32 mouse cellular contexts compared by ENCODE assay signal in genomic region chr3:102964033-102964432, GRCm38 (mm10). TPM values are rescaled to one million over a fixed set of nuclear protein-coding genes. Genes with fewer than 3 reads are reported as not detected.
"Had no signal": no experiment of that assay in that cellular context is flagged by ENCODE, and none has a peak within 500 bp of the region (broad histone marks: within the 10 kb centered on the region; RNA-seq: fewer than 3 reads in every experiment).

TSS of gene Nr1h5 (minus strand) at chr3:102964133.

- H3K4me2 ChIP-seq: heart, embryonic 11.5 days; heart, embryonic 13.5 days; heart, embryonic 15.5 days; hindbrain, embryonic 13.5 days; hindbrain, embryonic 15.5 days; intestine, embryonic 15.5 days; limb, embryonic 12.5 days; liver, embryonic 13.5 days had no signal

- ATAC-seq: hindbrain, postnatal 0 days; intestine, embryonic 15.5 days; intestine, postnatal 0 days had no signal

- DNase-seq: gastrocnemius, postnatal 14 days; gastrocnemius, postnatal 36 days; heart, adult 11 months; heart, adult 2 months; heart, postnatal 14 days; heart, postnatal 36 days; kidney, adult 18-20 months; kidney, adult 8-10 months; kidney, postnatal 10 days; kidney, postnatal 25 days; kidney, postnatal 4 days; liver, embryonic 13.5 days had no signal

- H3K36me3 ChIP-seq: heart, embryonic 13.5 days; heart, embryonic 15.5 days; hindbrain, embryonic 13.5 days; hindbrain, embryonic 15.5 days; intestine, embryonic 15.5 days; limb, embryonic 10.5 days; limb, embryonic 12.5 days; liver, embryonic 13.5 days had no signal

- H3K9ac ChIP-seq: heart, embryonic 13.5 days; heart, embryonic 15.5 days; hindbrain, embryonic 13.5 days; hindbrain, embryonic 15.5 days; intestine, embryonic 15.5 days; limb, embryonic 12.5 days; liver, embryonic 13.5 days had no signal

- H3K4me3 ChIP-seq: heart, adult 2 months; heart, embryonic 13.5 days; heart, embryonic 15.5 days; hindbrain, embryonic 13.5 days; hindbrain, embryonic 15.5 days; intestine, embryonic 15.5 days; layer of hippocampus, adult 2 months; left cerebral cortex, adult 2 months; limb, embryonic 10.5 days; limb, embryonic 12.5 days; liver, embryonic 13.5 days had no signal

- H3K27ac ChIP-seq: heart, adult 2 months; heart, embryonic 13.5 days; heart, embryonic 15.5 days; hindbrain, embryonic 13.5 days; hindbrain, embryonic 15.5 days; hindbrain, postnatal 0 days; intestine, embryonic 15.5 days; layer of hippocampus, adult 2 months; left cerebral cortex, adult 2 months; limb, embryonic 10.5 days; limb, embryonic 12.5 days; liver, embryonic 13.5 days had no signal

- H3K4me1 ChIP-seq: heart, embryonic 15.5 days; hindbrain, embryonic 13.5 days; hindbrain, embryonic 15.5 days; intestine, embryonic 15.5 days; limb, embryonic 10.5 days; limb, embryonic 12.5 days; liver, embryonic 13.5 days had no signal

- H3K27me3 ChIP-seq: heart, embryonic 13.5 days; heart, embryonic 15.5 days; hindbrain, embryonic 13.5 days; hindbrain, embryonic 15.5 days; intestine, embryonic 15.5 days; limb, embryonic 12.5 days; liver, embryonic 13.5 days had no signal

- H3K9me3 ChIP-seq: heart, embryonic 13.5 days; heart, embryonic 15.5 days; hindbrain, embryonic 13.5 days; hindbrain, embryonic 15.5 days; intestine, embryonic 15.5 days; limb, embryonic 10.5 days; limb, embryonic 12.5 days; liver, embryonic 13.5 days had no signal

RNA-seq across cellular contexts. Expression of gene Nr1h5, which starts in this region (rescaled TPM):
- total RNA-seq: gastrocnemius, adult 18-20 months; gastrocnemius, adult 8-10 months; gastrocnemius, postnatal 14 days; gastrocnemius, postnatal 36 days; heart, adult 2 months; heart, postnatal 36 days; hindbrain, postnatal 0 days; layer of hippocampus, adult 2 months; layer of hippocampus, postnatal 10 days; layer of hippocampus, postnatal 25 days; left cerebral cortex, adult 2 months; left cerebral cortex, postnatal 14 days; left cerebral cortex, postnatal 36 days had no signal
- polyA plus RNA-seq: heart, adult 2 months; hindbrain, embryonic 11.5 days; hindbrain, embryonic 15.5 days; hindbrain, postnatal 0 days; intestine, postnatal 0 days; kidney, embryonic 14.5 days; limb, embryonic 10.5 days had no signal
